Mouse (Mus musculus) brain, embryonic 14.5 days (tissue): ENCODE measurements around the gene Prcd.

ENCODE experiments used
- CTCF ChIP-seq: fragments of 200-500 bp; IDR thresholded peaks from 2 replicates; pipeline ENCODE4 v1.5.1; 2012; ENCODE audit warnings: inconsistent platforms, mild to moderate bottlenecking, moderate library complexity, borderline replicate concordance; ENCODE audit not compliant: insufficient read depth, insufficient read length; ENCODE audit errors: extremely low read depth
- POLR2A ChIP-seq: fragments of 200-500 bp; IDR thresholded peaks from 2 replicates; pipeline ENCODE4 v1.6.1; 2012; ENCODE audit warnings: mild to moderate bottlenecking, inconsistent platforms, borderline replicate concordance; ENCODE audit not compliant: poor library complexity, insufficient read depth, insufficient read length, severe bottlenecking; ENCODE audit errors: extremely low read depth

DNA sequence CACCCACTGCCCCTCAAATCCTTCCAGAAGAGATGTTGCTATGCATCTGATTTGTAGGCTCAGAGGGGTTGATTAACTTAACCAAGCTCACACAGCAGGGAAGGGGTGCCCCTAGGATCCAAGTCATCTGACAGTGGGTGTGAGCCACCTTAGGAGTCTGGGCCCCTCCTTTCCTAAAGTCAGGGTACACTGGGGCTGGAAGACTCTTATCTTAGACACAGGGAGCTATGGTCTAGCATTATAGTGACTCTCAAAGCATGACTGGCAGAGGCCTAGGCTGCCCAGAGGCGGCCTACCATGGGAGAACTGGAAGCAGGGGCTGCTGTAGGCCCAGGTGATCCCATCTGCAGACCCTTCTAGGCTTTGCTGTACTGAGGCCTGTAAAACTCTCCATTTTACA is 40.8 kb upstream of the Prcd start:
- TF ChIP-seq CTCF: no peak
- no peak for TF ChIP-seq POLR2A
